Mouse (Mus musculus) spleen, adult 2 months (tissue): ENCODE measurements around the gene Gpc4.

Experiments used
- CTCF ChIP-seq: fragments of 200-500 bp; IDR thresholded peaks from 2 replicates; pipeline ENCODE4 v1.5.1; 2011; ENCODE audit warnings: mild to moderate bottlenecking, inconsistent platforms; ENCODE audit not compliant: insufficient read depth, insufficient read length, insufficient replicate concordance; ENCODE audit errors: extremely low read depth
- POLR2A ChIP-seq: fragments of 200-500 bp; IDR thresholded peaks from 2 replicates; pipeline ENCODE4 v1.6.1; 2011; ENCODE audit warnings: low read depth, low read length, inconsistent platforms

- no peak for TF ChIP-seq CTCF
- no peak for TF ChIP-seq POLR2A
Measured at GRCm38 (mm10) chrX:52145563-52145962, 19.5 kb downstream of the Gpc4 start.
